Mouse (Mus musculus): ENCODE results near the gene 2310057N15Rik. TPM values are rescaled to one million over a fixed set of nuclear protein-coding genes. Genes with fewer than 3 reads are reported as not detected.

2310057N15Rik gene
- total RNA-seq (2023): not detected

DNA sequence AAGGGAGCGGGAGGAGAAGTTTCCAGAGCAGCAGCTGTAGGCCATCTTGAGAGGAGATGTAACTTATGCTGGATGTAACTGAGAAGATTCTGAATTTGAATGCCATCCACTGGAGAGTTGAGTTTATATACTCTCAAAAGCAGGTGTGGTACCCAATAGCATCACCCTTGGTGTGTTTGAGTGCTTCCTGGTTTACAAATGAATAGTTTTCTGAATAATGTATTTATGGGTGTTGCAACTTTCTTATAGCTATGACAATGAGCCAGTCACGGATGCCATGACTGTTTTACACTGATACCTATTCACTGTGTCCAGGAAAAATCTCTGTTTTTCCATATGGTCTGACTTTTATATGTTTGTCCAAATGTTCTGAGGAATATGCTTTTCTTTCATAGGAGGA lies at the start of gene 2310057N15Rik:
TSS of gene 2310057N15Rik (minus strand) at position 101 of the 400 bp plus-strand sequence.

DNA sequence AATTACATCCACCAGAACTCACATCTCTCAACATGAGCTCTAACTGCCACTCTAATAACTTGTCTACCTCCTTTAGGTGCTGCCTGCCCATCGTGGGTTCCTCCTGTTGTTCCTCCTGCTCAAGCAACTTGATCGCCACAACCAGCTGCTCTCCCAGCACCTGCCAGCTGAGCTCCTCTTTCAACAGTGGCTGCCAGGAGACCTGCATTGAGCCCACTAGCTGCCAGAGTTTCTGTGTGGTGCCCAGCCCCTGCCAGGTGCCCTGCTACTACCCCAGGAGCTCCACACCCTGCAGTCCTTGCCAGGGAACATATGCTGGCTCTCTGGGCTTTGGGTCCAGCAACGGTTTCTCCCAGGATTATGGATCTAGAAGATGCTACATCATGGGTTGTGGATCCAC lies 46.1 kb upstream of the 2310057N15Rik start, which contains the start of gene Krtap15:
TSS of gene Krtap15 (plus strand) at position 150 of the 400 bp plus-strand sequence.

DNA sequence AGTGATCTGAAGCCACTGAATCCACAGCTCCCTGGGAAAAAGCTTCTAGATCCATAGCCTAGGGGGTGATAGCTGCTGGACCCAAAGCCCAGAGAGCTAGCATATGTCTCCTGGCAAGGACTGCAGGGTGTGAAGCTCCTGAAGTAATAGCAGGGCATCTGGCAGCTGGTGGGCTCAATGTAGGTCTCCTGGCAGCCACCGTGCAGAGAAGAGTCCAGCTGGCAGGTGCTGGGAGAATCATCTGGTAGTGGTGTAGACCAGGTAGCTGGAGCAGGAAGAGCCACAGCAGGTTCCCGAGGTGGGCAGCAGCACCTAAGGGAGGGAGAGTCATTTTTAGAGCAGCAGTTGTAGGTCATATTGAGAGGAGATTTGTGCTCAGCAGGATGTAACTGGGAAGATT lies 37.8 kb upstream of the 2310057N15Rik start, which contains the start of gene Gm20741:
TSS of gene Gm20741 (minus strand) at position 394 of the 400 bp plus-strand sequence.

DNA sequence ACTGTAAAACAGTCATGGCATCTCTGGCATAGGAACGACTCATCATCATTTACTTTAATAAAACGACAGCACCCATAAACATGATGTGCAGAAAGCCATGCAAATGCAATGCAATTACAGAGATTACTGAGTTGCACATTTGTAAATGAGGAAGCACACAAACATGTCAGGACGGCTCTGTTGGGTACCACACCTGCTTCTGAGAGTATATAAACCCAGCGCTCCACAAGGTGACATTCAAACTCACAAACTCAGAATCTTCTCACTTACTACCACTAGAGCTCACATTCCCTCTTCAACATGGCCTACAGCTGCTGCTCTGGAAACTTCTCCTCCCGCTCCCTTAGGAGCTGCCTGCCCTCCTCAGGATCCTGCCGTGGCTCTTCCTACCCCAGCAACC lies 3.6 kb upstream of the 2310057N15Rik start, which contains the start of gene Gm5965:
TSS of gene Gm5965 (plus strand) at position 301 of the 400 bp plus-strand sequence.

DNA sequence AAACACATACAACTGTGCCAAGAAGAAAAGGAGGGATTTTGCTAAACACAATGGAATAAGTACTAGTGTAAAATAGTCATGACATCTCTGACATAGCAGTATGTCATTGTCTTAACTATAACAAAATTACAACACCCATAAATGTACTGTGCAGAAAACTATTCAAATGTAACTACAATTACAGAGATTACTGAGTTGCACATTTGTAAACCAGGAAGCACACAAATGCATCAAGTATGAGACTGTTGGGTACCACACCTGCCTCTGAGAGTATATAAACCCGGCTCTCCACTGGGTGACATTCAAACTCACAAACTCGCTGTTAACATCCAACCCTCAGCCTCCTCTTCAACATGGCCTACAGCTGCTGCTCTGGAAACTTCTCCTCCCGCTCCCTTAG lies 15.5 kb downstream of the 2310057N15Rik start, which contains the start of gene 2310034C09Rik:
TSS of gene 2310034C09Rik (plus strand) at position 301 of the 400 bp plus-strand sequence.

DNA sequence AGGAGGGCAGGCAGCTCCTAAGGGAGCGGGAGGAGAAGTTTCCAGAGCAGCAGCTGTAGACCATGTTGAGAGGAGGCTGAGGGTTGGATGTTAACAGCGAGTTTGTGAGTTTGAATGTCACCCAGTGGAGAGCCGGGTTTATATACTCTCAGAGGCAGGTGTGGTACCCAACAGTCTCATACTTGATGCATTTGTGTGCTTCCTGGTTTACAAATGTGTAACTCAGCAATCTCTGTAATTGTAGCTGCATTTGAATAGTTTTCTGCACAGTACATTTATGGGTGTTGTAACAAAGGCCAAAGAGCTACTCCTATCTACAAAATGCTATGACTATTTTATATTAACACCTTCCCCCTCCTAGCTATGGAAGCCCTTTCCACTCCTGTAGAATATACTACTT lies 22.5 kb downstream of the 2310057N15Rik start, which contains the start of gene Krtap13:
TSS of gene Krtap13 (minus strand) at position 101 of the 400 bp plus-strand sequence.

DNA sequence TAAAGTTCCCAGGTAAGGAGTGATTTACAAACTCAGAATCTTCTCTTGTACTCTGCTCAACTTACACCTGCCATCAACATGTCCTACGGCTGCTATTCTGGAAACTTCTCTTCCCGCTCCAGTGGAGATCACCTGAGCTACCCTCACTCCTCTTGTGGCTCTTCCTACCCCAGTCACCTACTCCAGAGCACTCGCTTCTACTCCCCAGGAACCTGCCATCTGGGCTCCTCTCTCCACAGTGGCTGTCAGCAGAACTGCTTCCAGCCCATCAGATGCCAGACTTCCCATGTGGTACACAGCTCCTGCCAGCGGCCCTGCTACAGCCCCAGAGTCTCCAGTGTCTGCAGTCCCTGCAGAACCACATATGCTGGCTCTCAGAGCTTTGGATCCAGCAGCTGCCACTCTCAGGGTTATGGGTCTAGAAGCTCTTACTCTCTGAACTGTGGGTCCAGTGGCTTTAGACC lies 45.2 kb downstream of the 2310057N15Rik start, which contains the start of gene Krtap13-1:
TSS of gene Krtap13-1 (plus strand) at position 51 of the 464 bp plus-strand sequence.

Other genes with a start within 250 kb of the 2310057N15Rik start
- not detected for gene Cldn8, start 211.0 kb downstream of the 2310057N15Rik start, total RNA-seq (2023)
- gene Krtap24-1, start 161.9 kb downstream of the 2310057N15Rik start, total RNA-seq (2023): not detected
- not detected for gene 2310079G19Rik, start 146.5 kb downstream of the 2310057N15Rik start, total RNA-seq (2023)
- gene Krtap26-1, start 126.4 kb downstream of the 2310057N15Rik start, total RNA-seq (2023): not detected
- gene Krtap27-1, start 102.5 kb downstream of the 2310057N15Rik start, total RNA-seq (2023): not detected
- not detected for gene 2310061N02Rik, start 66.2 kb downstream of the 2310057N15Rik start, total RNA-seq (2023)
- not detected for gene Krtap13-1, start 45.3 kb downstream of the 2310057N15Rik start, total RNA-seq (2023)
- not detected for gene Krtap13, start 22.6 kb downstream of the 2310057N15Rik start, total RNA-seq (2023)
- gene 2310034C09Rik, start 15.4 kb downstream of the 2310057N15Rik start, total RNA-seq (2023): not detected
- gene Gm5965, start 3.7 kb upstream of the 2310057N15Rik start, total RNA-seq (2023): not detected
- gene Gm20741, start 38.0 kb upstream of the 2310057N15Rik start, total RNA-seq (2023): not detected
- gene Krtap15, start 46.0 kb upstream of the 2310057N15Rik start, total RNA-seq (2023): not detected
- not detected for gene Krtap14, start 51.9 kb upstream of the 2310057N15Rik start, total RNA-seq (2023)
- not detected for gene Krtap19-1, start 95.2 kb upstream of the 2310057N15Rik start, total RNA-seq (2023)
- gene Krtap19-2, start 100.1 kb upstream of the 2310057N15Rik start, total RNA-seq (2023): not detected
- not detected for gene Krtap19-3, start 103.8 kb upstream of the 2310057N15Rik start, total RNA-seq (2023)
- not detected for gene Krtap19-4, start 110.9 kb upstream of the 2310057N15Rik start, total RNA-seq (2023)
- gene Krtap19-5, start 122.3 kb upstream of the 2310057N15Rik start, total RNA-seq (2023): not detected
- gene Krtap19-9b, start 158.1 kb upstream of the 2310057N15Rik start, total RNA-seq (2023): not detected
- gene Krtap16-3, start 188.7 kb upstream of the 2310057N15Rik start, total RNA-seq (2023): not detected
- not detected for gene Krtap22-2, start 236.6 kb upstream of the 2310057N15Rik start, total RNA-seq (2023)
- gene Gm10229, start 241.1 kb upstream of the 2310057N15Rik start, total RNA-seq (2023): not detected

Measured in neutrophil, adult 59 days (primary cell).